Mouse (Mus musculus) cerebellum, adult 9-10 months (tissue): ENCODE measurements around the gene Cib4.

ENCODE experiments used
- DNase-seq: peaks from one replicate; pipeline ENCODE4 v3.0.0; 2022

Cib4 gene

GRCm38 (mm10) chr5:30513111-30513510 is 32.5 kb downstream of the Cib4 start:
- DNase-seq, result no peak

GRCm38 (mm10) chr5:30497299-30497698 is 48.3 kb downstream of the Cib4 start:
- no peak for DNase-seq

- DNase-seq, result no peak
These were observed 48.8 kb downstream of the Cib4 start for GRCm38 (mm10) chr5:30496821-30497220.

- DNase-seq, result no peak
These were observed 50.3 kb downstream of the Cib4 start for GRCm38 (mm10) chr5:30495288-30495687.

GRCm38 (mm10) chr5:30494606-30495005 is 51.0 kb downstream of the Cib4 start:
- DNase-seq, result no peak

GRCm38 (mm10) chr5:30493723-30494122 is 51.9 kb downstream of the Cib4 start:
- DNase-seq, result no peak

GRCm38 (mm10) chr5:30490845-30491244 is 54.8 kb downstream of the Cib4 start:
- DNase-seq, result no peak

- no peak for DNase-seq
These were observed 55.4 kb downstream of the Cib4 start for GRCm38 (mm10) chr5:30490215-30490614.

- DNase-seq, result no peak
These were observed 60.5 kb downstream of the Cib4 start for GRCm38 (mm10) chr5:30485136-30485535.

GRCm38 (mm10) chr5:30484591-30484990 is 61.0 kb downstream of the Cib4 start:
- no peak for DNase-seq

GRCm38 (mm10) chr5:30483533-30483932 is 62.1 kb downstream of the Cib4 start:
- peak; percentile 28 for DNase-seq

- DNase-seq, result peak; percentile 72
These were observed 63.3 kb downstream of the Cib4 start for GRCm38 (mm10) chr5:30482319-30482718.

- DNase-seq, result peak; percentile 41
These were observed 69.1 kb downstream of the Cib4 start for GRCm38 (mm10) chr5:30476534-30476933.

- DNase-seq, result no peak
These were observed 73.5 kb downstream of the Cib4 start for GRCm38 (mm10) chr5:30472148-30472547.

GRCm38 (mm10) chr5:30470454-30470853 is 75.2 kb downstream of the Cib4 start:
- DNase-seq, result no peak

GRCm38 (mm10) chr5:30466315-30466714 is 79.3 kb downstream of the Cib4 start:
- DNase-seq, result no peak

GRCm38 (mm10) chr5:30465861-30466260 is 79.8 kb downstream of the Cib4 start, which contains the start of gene 1700001C02Rik:
Gene 1700001C02Rik (plus strand): TSS chr5:30466047.
- DNase-seq, result no peak

GRCm38 (mm10) chr5:30461821-30462220 is 83.8 kb downstream of the Cib4 start, which contains the start of gene Otof:
Gene Otof (minus strand): TSS chr5:30461932.
- peak; percentile 42 for DNase-seq

- DNase-seq, result no peak
These were observed 85.5 kb downstream of the Cib4 start for GRCm38 (mm10) chr5:30460155-30460554.

- no peak for DNase-seq
These were observed 89.6 kb downstream of the Cib4 start for GRCm38 (mm10) chr5:30456056-30456455.

GRCm38 (mm10) chr5:30444327-30444895 is 101.2 kb downstream of the Cib4 start:
- no peak for DNase-seq

GRCm38 (mm10) chr5:30442196-30442595 is 103.4 kb downstream of the Cib4 start:
- DNase-seq, result no peak

- no peak for DNase-seq
These were observed 105.2 kb downstream of the Cib4 start for GRCm38 (mm10) chr5:30440308-30440906.

GRCm38 (mm10) chr5:30438931-30439330 is 106.7 kb downstream of the Cib4 start:
- no peak for DNase-seq
